Mouse (Mus musculus) E14TG2a.4 (cell line): Measurements from ENCODE around the gene Adam19.

Experiments used
- CTCF ChIP-seq: conservative IDR thresholded peaks from 2 replicates; pipeline ENCODE4 v1.5.1; 2014; ENCODE audit warnings: low read length
- NANOG ChIP-seq: IDR thresholded peaks from 2 replicates; pipeline ENCODE4 v1.6.1; 2014; ENCODE audit warnings: borderline replicate concordance, low read length, mixed read lengths
- POU5F1 ChIP-seq: IDR thresholded peaks from 2 replicates; pipeline ENCODE4 v1.6.1; 2014; ENCODE audit warnings: low read length, borderline replicate concordance

GRCm38 (mm10) chr11:46077304-46077703, 21.5 kb downstream of the Adam19 start:
- TF ChIP-seq CTCF = no peak
- TF ChIP-seq POU5F1 = no peak
- TF ChIP-seq NANOG = no peak
